Mouse (Mus musculus) neutrophil, adult 65 days (primary cell): ENCODE results near the gene Ctla2b. TPM values are rescaled to one million over a fixed set of nuclear protein-coding genes. Genes with fewer than 3 reads are reported as not detected.

ENCODE experiments used
- total RNA-seq: library from RNA; stranded (reverse); gene quantifications from 2 replicates; pipeline ENCODE4 v1.2.4, GENCODE M21; 2023

Ctla2b gene
- 0.32 TPM in 1 of 2 replicates, not detected in the other for total RNA-seq

DNA sequence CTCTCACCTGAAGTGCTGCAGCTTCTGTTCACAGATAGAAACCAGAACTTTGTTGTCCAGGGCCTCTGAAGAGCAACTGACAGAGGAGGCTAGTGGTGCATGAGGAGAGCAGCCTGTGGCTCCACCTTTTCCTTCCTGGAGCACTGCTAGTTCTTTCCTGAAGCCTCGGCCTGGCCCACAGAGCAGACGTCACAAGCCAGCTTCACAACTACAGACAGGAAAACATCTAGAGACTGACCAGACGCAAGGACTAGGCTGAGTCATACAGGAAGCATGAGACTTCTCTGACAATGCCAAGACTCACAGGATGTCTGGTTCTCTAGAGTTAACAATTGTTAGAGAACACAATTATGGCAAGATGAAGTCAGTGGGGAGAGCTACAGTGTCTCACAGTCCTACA, at the start of gene Ctla2b:
TSS of gene Ctla2b (minus strand) at position 120 of the 400 bp plus-strand sequence.

GRCm38 (mm10) chr13:60941884-60942283, 44.6 kb upstream of the Ctla2b start, which contains the start of gene Tpbpa:
TSS of gene Tpbpa (minus strand) at chr13:60941984.

GRCm38 (mm10) chr13:60936500-60936901, 39.3 kb upstream of the Ctla2b start, which contains the start of the genes Gm49391 and Ctla2a:
TSS of gene Gm49391 (minus strand) at chr13:60936571.
TSS of gene Ctla2a (minus strand) at chr13:60936625.

GRCm38 (mm10) chr13:60935490-60935889, 38.2 kb upstream of the Ctla2b start, which contains the start of gene Gm49393:
TSS of gene Gm49393 (minus strand) at chr13:60935590.

DNA sequence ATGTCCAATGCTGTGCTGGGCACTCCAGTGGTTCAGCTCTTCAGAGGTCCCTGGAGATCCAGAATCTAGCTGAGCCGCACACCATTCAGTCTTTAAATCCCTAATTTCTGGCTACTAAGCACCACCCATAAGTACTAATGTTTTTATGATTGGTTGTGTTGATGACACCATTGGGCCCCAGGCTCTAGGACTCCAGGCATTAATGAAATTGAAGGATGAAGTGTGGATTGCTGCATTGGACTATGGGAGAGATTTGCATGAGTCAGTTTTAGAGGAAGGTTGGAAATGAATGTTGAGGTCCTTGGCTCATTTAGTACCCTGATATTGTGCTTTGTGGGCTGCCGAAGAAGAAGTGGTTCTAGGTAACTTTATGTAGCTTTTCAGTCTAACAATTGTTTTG, 7.5 kb upstream of the Ctla2b start, which contains the start of gene Tpbpb:
TSS of gene Tpbpb (minus strand) at position 101 of the 400 bp plus-strand sequence.

GRCm38 (mm10) chr13:60896794-60897193, 453 bp downstream of the Ctla2b start, which contains the start of gene Gm49392:
TSS of gene Gm49392 (minus strand) at chr13:60896894.

DNA sequence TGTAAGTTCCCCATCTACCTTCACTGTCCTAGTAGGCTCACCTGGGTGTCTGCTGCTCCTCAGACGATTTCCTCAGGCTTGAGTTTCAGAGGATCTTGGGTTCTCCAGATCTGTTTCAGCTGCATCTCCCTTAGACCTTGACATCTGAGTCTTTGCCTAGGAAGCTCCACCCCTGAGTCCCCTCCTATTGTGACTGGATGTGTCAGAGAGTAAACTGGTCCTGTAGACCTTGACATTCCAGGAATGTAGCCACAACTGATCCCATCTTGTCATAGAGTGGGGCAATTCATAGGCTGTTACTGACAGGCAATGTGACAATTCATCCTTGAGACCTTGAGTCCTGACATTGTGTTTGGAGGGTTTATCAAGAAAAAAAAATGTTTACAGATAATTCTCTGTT, 33.0 kb downstream of the Ctla2b start, which contains the start of gene 4930486L24Rik:
TSS of gene 4930486L24Rik (minus strand) at position 195 of the 400 bp plus-strand sequence.

Other genes with a start within 250 kb of the Ctla2b start
- gene BC051665, start 111.1 kb downstream of the Ctla2b start, total RNA-seq = not detected in 2 replicates
- not detected in 2 replicates for gene Ctsll3, start 94.6 kb downstream of the Ctla2b start, total RNA-seq
- not detected in 2 replicates for gene 4930486L24Rik, start 33.0 kb downstream of the Ctla2b start, total RNA-seq
- gene Gm49392, start 553 bp downstream of the Ctla2b start, total RNA-seq = not detected in 2 replicates
- gene Tpbpb, start 7.4 kb upstream of the Ctla2b start, total RNA-seq = not detected in 2 replicates
- not detected in 2 replicates for gene Gm49393, start 38.1 kb upstream of the Ctla2b start, total RNA-seq
- gene Gm49391, start 39.1 kb upstream of the Ctla2b start, total RNA-seq = not detected in 2 replicates
- 0.84 and 2.9 TPM in 2 replicates for gene Ctla2a, start 39.2 kb upstream of the Ctla2b start, total RNA-seq
- gene Tpbpa, start 44.5 kb upstream of the Ctla2b start, total RNA-seq = not detected in 2 replicates
- gene Ctsj, start 108.5 kb upstream of the Ctla2b start, total RNA-seq = not detected in 2 replicates
- not detected in 2 replicates for gene Ctsq, start 143.2 kb upstream of the Ctla2b start, total RNA-seq